Mouse (Mus musculus) ES-CJ7 (cell line): ENCODE data around the gene Aes.
A peak's percentile ranks its signal among the peaks of the same experiment; 100 is the strongest.

Experiments
- DNase-seq: peaks from one replicate; pipeline ENCODE4 v3.0.0; 2011; ENCODE audit warnings: low read depth, low spot score

Aes gene

DNA sequence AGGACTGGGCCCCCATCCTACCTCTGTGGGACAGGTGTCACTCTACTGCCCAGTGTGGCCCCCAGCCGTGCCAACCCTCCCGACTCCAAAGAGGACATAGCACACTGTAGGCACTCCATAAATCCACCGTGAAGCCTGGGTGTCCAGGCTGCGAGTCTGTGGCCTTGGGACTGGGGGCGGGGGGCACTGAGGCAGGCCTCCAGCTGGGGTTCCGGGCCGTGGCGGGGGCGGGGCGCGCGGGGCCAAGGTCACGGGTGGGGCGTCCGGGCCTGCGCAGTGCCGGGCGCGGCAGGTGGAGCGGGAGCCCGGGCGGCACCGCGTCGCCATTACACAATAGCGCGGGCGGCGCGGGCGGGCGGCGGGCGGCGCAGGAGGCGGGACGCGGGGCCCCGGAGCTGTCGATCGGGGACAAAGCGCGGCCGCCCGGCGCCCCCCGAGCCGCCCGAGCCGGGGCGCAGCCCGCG is at the start of gene Aes:
Gene Aes, plus strand, starts transcription at position 326 of the 464 bp plus-strand sequence.
- peak; percentile 68 for DNase-seq

DNA sequence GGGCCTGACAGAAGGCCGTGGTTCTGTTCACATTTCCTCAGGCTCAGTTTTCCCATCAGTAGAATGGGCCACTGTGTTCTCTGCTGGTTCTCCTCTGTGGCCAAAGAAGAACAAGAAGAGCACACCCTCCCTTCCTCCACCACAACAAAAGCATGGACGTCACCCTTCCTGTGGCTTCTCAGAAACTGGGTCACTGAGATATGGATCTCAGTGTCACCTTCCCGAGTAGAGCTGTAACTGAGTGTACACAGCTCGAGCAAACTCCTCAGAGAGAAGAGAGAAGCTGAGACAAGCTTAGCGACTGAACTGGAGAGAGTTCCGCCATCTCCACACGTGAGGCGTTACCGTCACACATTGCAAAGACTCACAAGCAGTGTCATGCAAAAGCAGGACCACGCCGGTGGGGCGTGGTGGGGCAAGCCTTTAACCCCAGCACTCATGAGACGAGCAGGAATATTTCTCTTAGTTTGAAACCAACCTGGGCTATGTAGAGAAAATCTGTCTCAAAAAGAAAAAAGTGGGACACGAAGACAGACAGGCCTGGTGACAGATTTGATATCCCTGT is 49.0 kb upstream of the Aes start:
- DNase-seq = peak; percentile 64

DNA sequence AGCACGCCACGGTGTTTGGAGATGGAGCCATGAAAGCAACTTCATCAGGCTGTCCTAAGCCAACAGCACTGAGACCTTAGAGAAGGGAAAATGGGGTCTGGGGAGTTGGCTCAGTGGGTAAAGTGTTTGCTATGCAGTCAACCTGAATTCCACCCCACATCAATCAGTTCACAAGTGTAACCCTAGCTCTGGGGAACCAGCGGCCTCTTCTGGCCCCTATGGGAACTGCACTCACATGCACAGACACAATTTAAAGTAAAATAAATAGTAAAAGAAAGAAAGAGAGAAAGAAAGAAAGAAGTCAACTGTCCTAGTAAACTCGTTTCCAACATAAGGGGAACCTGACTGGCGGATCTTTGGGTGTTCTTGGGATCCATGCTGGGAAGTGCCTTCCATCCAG is 45.5 kb upstream of the Aes start:
- no peak for DNase-seq

DNA sequence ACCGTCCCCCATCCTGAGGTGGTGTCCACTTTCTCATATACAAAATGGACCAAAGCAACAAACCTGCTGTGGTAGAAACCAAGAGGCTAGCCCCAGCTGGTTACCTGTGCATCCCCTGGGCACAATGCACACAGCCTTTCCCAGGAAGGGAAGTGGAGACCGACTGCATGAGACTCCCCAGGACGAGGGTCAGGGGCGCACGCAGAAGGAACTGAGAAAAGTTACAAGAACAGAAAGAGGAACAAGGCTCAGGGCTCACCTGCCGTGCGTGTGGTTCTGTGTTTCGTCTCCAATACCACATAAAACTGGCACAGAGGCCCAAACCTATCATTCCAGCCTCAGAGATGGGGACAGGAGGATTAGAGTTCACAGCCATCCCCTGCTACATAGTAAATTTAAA is 42.1 kb upstream of the Aes start:
- DNase-seq = no peak

DNA sequence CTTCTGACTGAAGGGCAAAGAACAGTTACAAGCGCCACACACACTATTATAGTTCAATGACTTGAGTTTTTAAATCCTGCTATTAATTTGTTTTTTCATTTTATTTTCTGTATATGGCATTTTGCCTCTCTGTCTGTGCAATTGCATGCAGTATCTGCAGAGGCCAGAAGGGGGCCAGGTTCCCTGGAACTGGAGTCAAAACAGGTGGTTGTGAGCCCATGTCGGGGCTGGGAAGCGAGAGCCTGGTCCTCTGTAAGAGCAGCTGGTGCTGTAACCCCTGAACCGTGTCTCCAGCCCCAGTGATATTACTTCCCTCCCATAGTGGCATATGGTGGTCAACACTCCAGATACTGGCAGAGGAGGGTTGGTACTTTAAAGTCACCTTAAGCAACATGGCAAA is 40.7 kb upstream of the Aes start:
- peak; percentile 72 for DNase-seq

DNA sequence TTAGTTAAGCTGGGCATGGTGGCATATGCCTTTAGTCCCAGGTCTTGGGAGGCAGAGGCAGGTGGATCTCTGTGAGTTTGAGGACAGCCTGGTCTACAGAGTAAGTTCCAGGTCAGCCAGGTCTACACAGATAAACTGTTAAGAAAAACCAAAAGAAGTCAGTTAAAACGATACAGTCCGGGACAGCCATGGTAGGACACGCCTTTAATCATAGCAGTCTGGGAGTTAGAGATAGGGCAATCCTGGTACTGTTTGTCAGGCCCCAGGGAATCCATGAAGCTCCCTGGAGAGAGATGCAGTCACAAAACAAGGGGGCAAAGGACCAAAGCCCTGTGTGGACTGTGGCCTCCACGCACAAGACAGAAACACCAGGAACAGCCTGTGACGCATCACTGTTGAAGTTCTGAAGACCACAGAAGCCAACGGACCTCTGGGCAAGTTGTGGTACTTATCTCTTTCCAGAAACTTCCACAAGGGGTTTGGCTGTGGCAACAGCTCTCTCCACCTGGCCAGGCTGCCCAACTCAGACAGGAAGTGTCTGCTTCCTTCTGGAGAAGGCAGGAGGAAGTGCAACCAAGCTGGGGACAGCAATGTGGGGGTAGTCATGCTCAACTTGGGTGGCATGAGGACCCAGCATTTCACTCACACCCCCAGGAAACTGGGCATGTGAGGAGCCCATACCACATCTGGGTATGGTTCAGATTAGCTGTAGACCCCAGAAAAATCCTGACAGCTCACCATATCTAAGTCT is 39.9 kb upstream of the Aes start:
- no peak for DNase-seq

DNA sequence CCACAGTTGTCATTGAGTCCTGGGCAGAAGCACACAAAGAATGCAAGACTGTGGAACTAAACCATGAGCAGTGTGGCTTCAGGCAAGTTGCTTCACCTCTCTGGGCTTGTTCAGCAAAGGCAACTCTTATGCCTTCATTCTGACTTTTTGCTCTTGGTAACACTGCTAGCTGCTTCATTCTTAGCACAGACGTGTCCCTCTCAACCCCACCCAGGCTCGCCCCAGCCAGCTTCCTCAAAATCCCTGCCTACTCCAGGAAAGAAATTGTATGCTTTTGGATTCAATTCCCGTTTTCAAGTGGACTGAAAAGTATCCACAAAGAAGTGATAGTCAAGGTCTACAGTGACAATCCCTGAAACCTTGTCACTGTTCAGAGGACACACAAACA is 39.3 kb upstream of the Aes start:
- no peak for DNase-seq

DNA sequence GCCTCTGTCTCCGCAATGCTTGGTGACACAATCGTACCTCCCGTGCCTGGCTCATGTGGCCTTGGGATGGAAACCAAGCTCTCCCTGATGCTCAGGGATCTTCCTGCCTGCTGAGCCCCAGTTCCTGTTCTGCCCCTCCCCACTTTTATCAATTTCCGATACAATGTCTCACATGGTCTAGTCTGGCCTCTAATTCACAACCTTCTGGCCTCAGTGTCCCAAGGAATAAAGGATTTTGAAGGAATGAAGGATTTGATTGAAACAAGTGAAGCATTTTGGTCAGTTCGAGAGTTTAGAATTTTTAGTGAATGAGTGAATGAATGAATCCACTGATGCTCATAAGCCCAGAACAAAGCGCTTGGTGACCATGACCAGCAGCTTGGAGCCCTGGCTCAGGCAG is 36.1 kb upstream of the Aes start:
- no peak for DNase-seq

DNA sequence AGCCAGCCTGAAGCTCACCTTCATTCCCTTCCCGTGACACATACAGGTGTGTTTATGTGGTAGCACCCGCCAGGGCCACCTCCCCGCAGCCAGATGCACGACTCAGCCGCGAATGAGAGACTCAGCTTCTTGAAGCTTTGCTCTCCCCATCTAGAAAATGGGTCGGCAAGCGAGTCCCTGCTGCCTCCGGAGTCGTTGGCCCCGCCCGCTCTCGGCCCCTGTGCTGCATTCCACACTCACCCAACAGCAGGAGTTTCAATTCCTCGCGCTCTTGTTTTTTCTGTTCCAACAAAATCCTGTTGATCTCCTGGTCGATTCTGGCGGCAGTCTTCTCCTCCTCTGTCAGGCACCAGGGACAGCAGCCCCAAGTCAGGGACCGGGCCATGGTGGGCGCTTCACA is 35.7 kb upstream of the Aes start:
- peak; percentile 46 for DNase-seq

DNA sequence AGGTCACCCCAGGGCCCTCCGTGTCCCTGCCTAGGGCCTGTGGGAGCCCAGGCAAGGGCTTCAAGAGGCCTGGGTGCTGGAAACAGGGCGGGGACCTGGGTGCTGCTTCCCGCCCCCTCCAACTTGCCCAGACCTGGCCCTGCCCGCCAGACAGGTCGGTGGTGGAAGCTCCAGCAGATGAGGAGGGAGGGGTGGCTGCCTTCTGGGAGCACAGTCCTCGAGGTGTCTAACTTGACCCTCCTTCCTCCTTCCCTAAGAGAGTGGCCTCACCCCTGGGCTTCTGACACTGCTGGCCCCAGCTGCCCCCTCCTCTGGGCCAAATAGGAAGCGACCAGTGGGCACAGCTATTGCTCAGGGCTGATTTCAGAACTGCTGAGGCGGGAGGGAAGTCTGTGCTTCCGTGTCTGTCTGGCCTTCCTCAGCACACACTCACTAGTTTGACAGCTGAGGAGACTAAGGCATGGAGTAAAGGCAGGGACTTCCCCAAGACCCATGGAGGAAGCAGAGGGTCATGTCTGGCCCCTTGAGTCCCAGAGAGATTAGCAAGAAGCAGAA is 35.2 kb upstream of the Aes start, which contains the start of gene Gna15:
Gene Gna15, minus strand, starts transcription at position 175 of the 555 bp plus-strand sequence.
- no peak for DNase-seq

DNA sequence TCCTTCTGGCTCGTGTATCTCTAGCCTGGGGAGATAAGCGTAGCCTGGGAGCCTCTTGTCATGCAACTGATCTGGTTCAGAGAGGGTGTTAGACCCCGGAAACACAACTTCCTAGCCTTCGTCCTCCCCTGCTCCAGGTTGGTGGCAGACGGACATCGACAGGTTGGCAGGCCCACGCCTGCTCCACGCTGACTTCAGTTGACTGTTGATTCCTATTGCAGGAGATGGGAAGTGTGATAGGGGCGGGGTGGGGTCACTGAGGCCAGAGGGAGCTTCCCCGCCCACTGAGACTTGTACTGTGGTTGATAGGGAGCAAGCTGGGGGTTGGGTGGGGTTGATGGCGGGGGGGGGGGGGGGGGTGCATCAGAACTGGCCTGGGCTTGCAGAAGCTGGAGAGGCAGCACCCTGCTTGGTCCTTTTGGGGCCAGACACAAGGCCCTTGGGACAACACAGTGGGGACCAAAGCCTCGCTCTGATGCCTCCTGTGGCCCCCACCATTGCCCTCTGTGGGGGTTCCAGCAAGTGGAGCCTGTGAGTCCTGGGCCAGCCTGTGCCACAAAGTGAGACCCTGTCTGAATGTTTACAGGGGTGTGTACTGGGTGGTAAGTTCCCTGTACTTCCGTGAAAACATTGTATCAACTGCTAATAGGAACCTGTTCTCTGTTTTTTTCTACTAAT is 34.1 kb upstream of the Aes start:
- no peak for DNase-seq

DNA sequence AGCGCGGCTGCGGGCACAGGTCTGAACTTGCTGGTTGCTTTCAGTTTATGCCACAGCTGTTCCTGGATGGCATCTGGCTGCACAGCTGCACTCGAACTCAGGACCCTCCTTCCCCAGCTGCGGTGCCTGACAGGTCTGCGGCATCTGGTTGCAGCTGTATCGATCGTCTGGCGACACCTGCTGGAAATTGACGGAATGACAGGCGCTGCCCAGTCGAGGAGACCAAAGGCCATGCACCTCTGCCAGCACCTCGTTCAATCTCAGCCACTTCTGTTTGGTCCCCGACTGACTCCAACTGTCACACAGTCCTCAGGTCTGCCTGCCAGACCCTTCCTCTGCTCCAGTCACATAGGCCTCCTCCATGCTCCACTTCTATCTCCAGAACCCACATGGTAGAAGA is 32.5 kb upstream of the Aes start:
- DNase-seq = peak; percentile 73

DNA sequence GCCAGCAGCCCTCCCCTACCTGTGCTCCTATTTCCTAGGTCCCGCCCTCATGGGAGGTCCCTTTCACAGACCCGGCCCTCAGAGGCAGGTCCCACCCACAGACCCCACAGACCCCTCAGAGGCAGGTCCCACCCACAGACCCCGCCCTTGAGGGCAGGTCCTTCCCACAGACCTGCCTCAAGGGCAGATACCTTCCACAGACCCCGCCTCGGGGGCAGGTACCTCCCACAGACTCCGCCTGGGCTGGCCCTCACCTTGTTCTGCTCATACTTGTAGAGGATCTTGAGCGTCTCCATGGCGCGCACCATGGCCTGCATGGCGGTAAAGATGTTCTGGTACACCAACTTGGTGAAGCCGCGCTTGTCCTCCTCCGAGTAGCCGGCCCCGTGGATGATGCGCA is 24.5 kb upstream of the Aes start:
- peak; percentile 91 for DNase-seq

DNA sequence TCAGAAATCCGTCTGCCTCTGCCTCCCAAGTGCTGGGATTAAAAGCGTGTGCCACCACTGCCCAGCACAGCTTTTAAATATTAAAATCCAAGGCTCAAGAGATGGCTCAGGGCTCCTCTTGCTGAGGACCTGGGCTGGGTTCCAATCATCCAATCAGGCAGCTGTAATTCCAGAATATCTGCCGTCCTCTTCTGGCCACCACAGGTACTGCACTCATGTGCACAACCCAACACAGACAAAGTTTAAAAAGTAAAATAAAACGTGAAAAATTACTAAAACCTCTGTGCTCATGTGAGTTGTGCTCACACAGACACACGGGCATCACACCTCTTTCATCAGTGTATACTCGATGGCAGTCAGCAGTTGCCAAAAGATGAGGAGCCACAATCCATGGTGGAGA is 22.6 kb upstream of the Aes start:
- DNase-seq = peak; percentile 46

DNA sequence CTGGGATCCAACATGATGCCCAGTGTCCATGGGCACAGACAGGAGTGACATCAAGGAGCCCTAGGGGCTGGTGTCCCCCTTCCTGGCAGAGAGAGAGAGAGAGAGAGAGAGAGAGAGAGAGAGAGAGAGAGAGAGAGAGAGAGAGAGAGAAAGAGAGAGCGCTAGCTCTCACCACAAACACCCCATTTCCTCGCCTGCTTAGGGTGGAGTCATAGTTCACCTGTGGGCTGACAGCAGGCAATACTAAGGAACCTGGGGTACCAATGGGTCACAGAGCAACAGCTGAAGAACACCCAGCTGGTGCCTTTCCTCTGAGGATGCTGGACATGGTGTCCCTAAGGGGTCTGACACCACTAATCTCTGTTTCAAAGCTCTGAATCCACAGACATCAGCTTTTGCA is 21.9 kb upstream of the Aes start:
- no peak for DNase-seq

DNA sequence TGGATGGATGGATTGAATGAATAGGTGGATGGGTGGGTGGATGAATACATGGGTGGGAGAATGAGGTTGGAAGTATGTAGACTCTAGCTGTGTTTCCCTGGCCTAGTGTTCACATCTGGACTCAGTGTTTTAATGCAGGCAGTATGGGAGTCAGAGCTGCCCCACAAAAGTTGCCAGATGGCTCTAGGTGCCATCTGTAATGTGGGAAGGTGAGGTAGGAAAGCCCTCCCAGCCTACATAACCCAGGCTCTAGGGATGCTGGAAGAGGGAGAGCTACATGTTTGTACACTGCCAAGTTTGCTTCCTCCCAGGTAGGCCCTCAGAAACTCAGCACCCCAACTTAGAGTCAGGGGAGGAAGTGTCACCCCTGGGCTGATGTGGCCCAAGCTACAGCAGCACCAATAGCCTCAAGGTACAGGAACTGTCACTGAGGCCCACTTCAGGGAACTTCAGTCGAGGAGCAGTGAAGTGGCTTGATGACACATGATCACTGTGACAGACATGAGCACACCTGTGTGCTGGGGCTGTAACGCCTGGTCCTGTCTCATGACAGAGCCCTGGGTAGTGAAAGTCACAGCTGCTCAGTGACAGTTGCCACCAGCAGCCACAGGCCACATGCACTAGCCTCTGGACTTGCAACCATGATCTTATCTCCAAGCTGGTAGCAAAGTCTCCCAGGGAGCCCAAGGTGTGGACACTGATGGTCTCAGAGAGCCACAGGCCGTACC is 20.8 kb upstream of the Aes start:
- no peak for DNase-seq

DNA sequence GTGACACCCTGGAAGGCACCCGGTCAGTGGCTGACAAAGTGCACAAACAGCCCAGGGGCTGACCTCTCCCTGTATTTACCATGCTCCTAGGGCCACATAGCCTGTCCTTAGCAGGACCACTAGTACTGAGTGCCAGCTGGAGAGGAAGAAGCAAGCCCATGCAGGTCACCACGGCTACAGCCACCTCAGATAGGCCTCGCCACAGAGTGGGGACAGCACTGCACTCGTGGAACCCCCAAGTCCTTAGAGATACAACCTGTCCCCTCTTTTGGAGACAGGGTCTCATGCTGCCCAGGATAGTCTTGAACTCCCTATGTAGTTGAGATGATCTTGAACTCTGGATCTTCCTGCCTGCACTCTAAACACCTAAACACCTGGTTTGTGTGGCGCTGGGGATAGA is 17.9 kb upstream of the Aes start:
- DNase-seq = no peak

DNA sequence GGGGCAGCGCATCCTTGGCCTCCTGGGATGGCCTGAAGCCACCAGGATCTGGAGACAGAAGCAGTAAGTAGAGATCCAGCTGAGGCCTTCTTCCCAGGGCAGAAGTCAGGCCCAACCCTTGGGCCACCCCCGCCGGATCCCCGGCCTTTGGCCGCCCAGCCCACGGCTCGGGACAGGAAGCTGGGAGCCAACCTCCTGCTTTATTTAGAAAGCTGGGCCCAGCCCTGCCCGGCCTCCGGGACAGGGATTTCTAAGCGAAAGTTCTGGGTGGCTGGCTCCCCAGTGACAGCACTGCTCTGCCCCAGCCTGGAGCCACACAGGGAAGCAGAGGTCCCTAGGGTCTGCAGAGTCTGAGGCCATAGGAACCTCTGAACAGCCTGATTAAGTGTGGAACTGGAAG is 17.5 kb upstream of the Aes start:
- DNase-seq = no peak

DNA sequence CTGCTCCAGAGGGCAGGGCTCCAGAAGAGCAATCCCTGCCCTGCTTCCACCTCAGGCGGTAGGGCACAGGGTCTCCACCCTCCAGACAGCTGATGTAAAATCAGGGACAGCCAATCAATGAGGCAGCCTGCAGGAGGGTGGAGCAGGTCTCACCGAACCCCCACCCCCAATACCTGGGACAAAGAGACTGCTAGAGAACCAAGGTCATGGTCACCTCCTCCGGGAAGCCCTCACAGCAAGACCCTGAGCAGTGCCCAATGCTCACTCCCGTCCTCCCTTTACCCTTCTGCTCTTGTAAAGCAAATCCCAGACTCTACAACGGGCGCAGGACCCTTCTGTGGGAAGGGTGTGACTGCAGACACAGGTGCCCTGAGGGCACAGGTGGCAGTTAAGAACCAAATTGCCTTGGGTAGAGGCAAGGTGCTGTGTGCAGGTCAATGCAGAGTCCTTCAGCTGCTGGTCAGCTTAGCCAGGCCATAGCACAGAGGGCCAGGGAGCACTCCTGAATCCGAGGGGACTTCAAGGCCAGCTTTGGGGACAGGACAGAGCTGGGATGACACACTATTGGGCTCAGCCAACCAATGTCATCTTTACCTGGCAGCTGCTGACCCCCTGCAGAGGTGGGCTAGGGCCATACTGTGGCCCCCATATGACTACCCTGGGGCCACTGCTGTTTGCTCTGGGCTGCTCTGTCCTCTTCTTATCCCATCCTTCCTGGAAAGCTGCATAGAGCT is 16.4 kb upstream of the Aes start:
- DNase-seq = peak; percentile 81

DNA sequence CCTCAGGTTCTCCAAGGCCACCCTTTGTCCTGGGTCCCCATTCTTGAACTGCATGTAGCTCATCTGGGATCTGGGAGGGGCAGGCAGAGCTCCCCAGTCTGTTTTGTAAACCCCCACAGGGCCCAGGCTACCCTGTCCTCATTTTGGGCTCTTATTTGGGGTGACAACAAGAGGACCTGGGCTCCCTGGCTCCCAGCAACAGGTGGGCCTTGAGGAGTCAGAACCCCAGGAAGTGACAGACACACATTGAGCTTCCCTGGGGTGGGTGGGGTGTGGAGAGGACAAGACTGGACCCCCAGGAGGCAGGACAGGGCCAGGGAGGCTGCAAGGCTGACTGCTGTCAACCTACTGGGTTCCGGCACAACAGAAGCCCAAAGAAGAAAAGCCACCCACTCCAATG is 15.7 kb upstream of the Aes start:
- DNase-seq = no peak
